In the genomic region with DNA sequence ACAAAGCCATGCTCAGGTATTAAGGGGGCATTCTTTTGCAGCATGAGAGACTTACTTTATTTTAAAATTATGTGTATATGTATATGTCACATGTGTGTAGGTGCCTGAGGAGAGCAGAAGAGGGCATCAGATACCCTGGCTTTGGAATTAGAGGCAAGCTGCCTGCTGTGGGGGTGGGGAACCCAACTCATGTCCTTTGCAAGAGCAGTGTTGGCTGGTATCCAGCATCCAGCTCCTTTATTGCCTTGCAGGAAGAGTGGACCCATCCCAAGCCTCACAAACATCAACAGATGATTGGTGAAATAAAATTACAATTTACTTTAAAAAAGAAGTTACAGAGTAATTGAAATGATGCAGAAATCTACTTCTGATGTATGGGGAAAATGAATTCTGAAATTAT, we compare ENCODE assay signal across 23 mouse cellular contexts. TPM values are rescaled to one million over a fixed set of nuclear protein-coding genes. Genes with fewer than 3 reads are reported as not detected.
DNase-seq lines count a peak whose midpoint lies in the region; ATAC-seq and TF ChIP-seq lines count a peak whose summit lies in the region.
"Had no signal": no experiment of that assay in that cellular context is flagged by ENCODE, and none has a peak within 500 bp of the region (broad histone marks: within the 10 kb centered on the region; RNA-seq: fewer than 3 reads in every experiment).

No protein-coding gene starts in this region.

- no peak overlapping the region for H3K4me3 ChIP-seq in forebrain, embryonic 14.5 days (ENCODE audit: low read depth, low read length)
- no peak overlapping the region for H3K4me3 ChIP-seq in forebrain, embryonic 11.5 days (ENCODE audit: low read depth, low read length)
- no peak overlapping the region for H3K4me3 ChIP-seq in midbrain, postnatal 0 days (ENCODE audit: low read depth, low read length)
- no peak overlapping the region for H3K4me3 ChIP-seq in midbrain, embryonic 13.5 days (replicated peaks)
- H3K4me3 ChIP-seq: embryonic facial prominence, embryonic 15.5 days; erythroblast, embryonic 14.5 days; forebrain, embryonic 10.5 days; heart, embryonic 12.5 days; hindbrain, embryonic 10.5 days; hindbrain, embryonic 15.5 days had no signal

- no peaks in the 10 kb centered on the region for H3K36me3 ChIP-seq in forebrain, embryonic 14.5 days (ENCODE audit: control insufficient read depth, insufficient read depth, low read length)
- no peaks in the 10 kb centered on the region for H3K36me3 ChIP-seq in forebrain, embryonic 11.5 days (ENCODE audit: control insufficient read depth, insufficient read depth, low read length)
- H3K36me3 ChIP-seq in midbrain, postnatal 0 days (ENCODE audit: insufficient read depth, low read length): no peaks in the 10 kb centered on the region
- no peaks in the 10 kb centered on the region for H3K36me3 ChIP-seq in midbrain, embryonic 13.5 days
- H3K36me3 ChIP-seq: embryonic facial prominence, embryonic 15.5 days; forebrain, embryonic 10.5 days; G1E; heart, embryonic 12.5 days; hindbrain, embryonic 10.5 days; hindbrain, embryonic 15.5 days had no signal

- H3K4me1 ChIP-seq in forebrain, embryonic 14.5 days (ENCODE audit: control insufficient read depth, insufficient read depth, low read length): no peaks in the 10 kb centered on the region
- H3K4me1 ChIP-seq in forebrain, embryonic 11.5 days (replicated peaks; ENCODE audit: control insufficient read depth, insufficient read depth, low read length): no peaks in the 10 kb centered on the region
- no peaks in the 10 kb centered on the region for H3K4me1 ChIP-seq in midbrain, postnatal 0 days (ENCODE audit: insufficient read depth, low read length)
- peaks cover 28% of the 10 kb centered on the region for H3K4me1 ChIP-seq in midbrain, embryonic 13.5 days (replicated peaks)
- H3K4me1 ChIP-seq: embryonic facial prominence, embryonic 15.5 days; heart, embryonic 12.5 days; hindbrain, embryonic 10.5 days had no signal

- H3K9ac ChIP-seq in forebrain, embryonic 14.5 days (ENCODE audit: low read length): no peak overlapping the region
- H3K9ac ChIP-seq in forebrain, embryonic 11.5 days (ENCODE audit: low read length): no peak overlapping the region
- no peak overlapping the region for H3K9ac ChIP-seq in midbrain, postnatal 0 days (replicated peaks; ENCODE audit: low read length, poor library complexity, severe bottlenecking)
- no peak overlapping the region for H3K9ac ChIP-seq in midbrain, embryonic 13.5 days (replicated peaks)
- H3K9ac ChIP-seq: embryonic facial prominence, embryonic 15.5 days; heart, embryonic 12.5 days; hindbrain, embryonic 15.5 days had no signal

- no peak for ATAC-seq in forebrain, embryonic 14.5 days
- no peak for ATAC-seq in forebrain, embryonic 11.5 days (replicated peaks; ENCODE audit: low FRiP score)
- no peak for ATAC-seq in midbrain, postnatal 0 days (ENCODE audit: low FRiP score)
- no peak for ATAC-seq in midbrain, embryonic 13.5 days
- ATAC-seq: CD4-positive, CD25-positive, alpha-beta regulatory T cell, adult 4 months; forebrain, embryonic 16.5 days; inflammation-experienced regulatory T-cells, adult 6 months had no signal

- no peak for TF ChIP-seq CTCF in midbrain, postnatal 0 days (IDR thresholded peaks at IDR 0.05)

- no peak overlapping the region for H3K4me2 ChIP-seq in forebrain, embryonic 14.5 days (ENCODE audit: low read length)
- H3K4me2 ChIP-seq in forebrain, embryonic 11.5 days (ENCODE audit: low read depth, low read length, severe bottlenecking): no peak overlapping the region
- H3K4me2 ChIP-seq in midbrain, postnatal 0 days (ENCODE audit: low read depth, low read length, poor library complexity, severe bottlenecking): no peak overlapping the region
- H3K4me2 ChIP-seq in midbrain, embryonic 13.5 days (replicated peaks): no peak overlapping the region
- H3K4me2 ChIP-seq: embryonic facial prominence, embryonic 15.5 days; heart, embryonic 12.5 days; hindbrain, embryonic 15.5 days had no signal

- H3K27me3 ChIP-seq in forebrain, embryonic 14.5 days (replicated peaks; ENCODE audit: control insufficient read depth, insufficient read depth, low read length): no peaks in the 10 kb centered on the region
- no peaks in the 10 kb centered on the region for H3K27me3 ChIP-seq in forebrain, embryonic 11.5 days (ENCODE audit: control insufficient read depth, insufficient read depth, low read length)
- no peaks in the 10 kb centered on the region for H3K27me3 ChIP-seq in midbrain, postnatal 0 days (ENCODE audit: insufficient read depth, low read length)
- no peaks in the 10 kb centered on the region for H3K27me3 ChIP-seq in midbrain, embryonic 13.5 days
- H3K27me3 ChIP-seq: embryonic facial prominence, embryonic 15.5 days; heart, embryonic 12.5 days; hindbrain, embryonic 15.5 days had no signal

- peak; percentile 12 for DNase-seq in adrenal gland, postnatal 25 days
- DNase-seq in adrenal gland, adult 2 months: no peak
- peak; percentile 45 for DNase-seq in forebrain, embryonic 14.5 days (ENCODE audit: low spot score)
- DNase-seq in forebrain, embryonic 11.5 days (ENCODE audit: low spot score): no peak
- peak; percentile 27 for DNase-seq in layer of hippocampus, adult 11-12 months (ENCODE audit: low spot score)
- no peak for DNase-seq in layer of hippocampus, adult 18-20 months (ENCODE audit: low spot score in 2 of 2)
- peak; percentile 47 for DNase-seq in midbrain, postnatal 0 days (ENCODE audit: low spot score)
- DNase-seq: adrenal gland, postnatal 10 days; B cell, adult 2 months; embryo, embryonic 11 days; gastrocnemius, postnatal 25 days had no signal

- no peak overlapping the region for H3K27ac ChIP-seq in forebrain, embryonic 14.5 days (ENCODE audit: low read depth, low read length)
- H3K27ac ChIP-seq in forebrain, embryonic 11.5 days (ENCODE audit: low read depth, low read length): no peak overlapping the region
- H3K27ac ChIP-seq in midbrain, postnatal 0 days (ENCODE audit: low read depth, low read length): no peak overlapping the region
- H3K27ac ChIP-seq in midbrain, embryonic 13.5 days: no peak overlapping the region
- H3K27ac ChIP-seq: embryonic facial prominence, embryonic 15.5 days; forebrain, embryonic 10.5 days; hindbrain, embryonic 10.5 days; hindbrain, embryonic 15.5 days had no signal

- H3K9me3 ChIP-seq in forebrain, embryonic 14.5 days (replicated peaks; ENCODE audit: control insufficient read depth, low read length): no peaks in the 10 kb centered on the region
- H3K9me3 ChIP-seq in forebrain, embryonic 11.5 days (ENCODE audit: control insufficient read depth, low read length): no peaks in the 10 kb centered on the region
- H3K9me3 ChIP-seq in midbrain, postnatal 0 days (ENCODE audit: low read length): no peaks in the 10 kb centered on the region
- H3K9me3 ChIP-seq in midbrain, embryonic 13.5 days: no peaks in the 10 kb centered on the region
- H3K9me3 ChIP-seq: embryonic facial prominence, embryonic 15.5 days; forebrain, embryonic 10.5 days; heart, embryonic 12.5 days; hindbrain, embryonic 10.5 days; hindbrain, embryonic 15.5 days had no signal

RNA-seq across cellular contexts. Expression of gene Unc79, which starts 36.7 kb away (rescaled TPM):
- 9.0 and 11.2 TPM in 2 replicates for total RNA-seq in adrenal gland, postnatal 25 days (2021)
- total RNA-seq in adrenal gland, adult 2 months (2021): 1 to 10 TPM; 4.4 to 8.1 TPM
- polyA plus RNA-seq in adrenal gland, adult 2 months (2012; rRNA removed): 1.5 and 3.7 TPM in 2 replicates
- 6.0 and 7.5 TPM in 2 replicates for polyA plus RNA-seq in forebrain, embryonic 14.5 days (2014; fragmentation: Nextera tagmentation; extraction: Ambion mirVana)
- 2.1 and 2.2 TPM in 2 replicates for polyA plus RNA-seq in forebrain, embryonic 11.5 days (2014; fragmentation: Nextera tagmentation; extraction: Ambion mirVana)
- total RNA-seq in layer of hippocampus, adult 18-20 months (2021): 10 to 100 TPM; 49.3 to 49.6 TPM
- 39.5 and 44.5 TPM in 2 replicates for total RNA-seq in midbrain, postnatal 0 days (2014; rRNA removed)
- 4.5 and 6.7 TPM in 2 replicates for polyA plus RNA-seq in midbrain, postnatal 0 days (2015; fragmentation: Nextera tagmentation; extraction: Ambion mirVana)
- polyA plus RNA-seq in midbrain, embryonic 13.5 days (2015; fragmentation: Nextera tagmentation; extraction: Ambion mirVana): 7.9 and 8.3 TPM in 2 replicates
- total RNA-seq: granulocyte monocyte progenitor cell, adult 5-6 weeks had no signal
- polyA plus RNA-seq: erythroblast, embryonic 14.5 days; G1E had no signal

Comparison
In these comparisons a context has a peak if more than half of its experiments do, and no peak if none do; other contexts are left out.
1. DNase-seq: peak in adrenal gland, postnatal 25 days (single experiment), forebrain, embryonic 14.5 days (single experiment), layer of hippocampus, adult 11-12 months (single experiment) and midbrain, postnatal 0 days (single experiment); none in adrenal gland, adult 2 months (single experiment), forebrain, embryonic 11.5 days (single experiment) and layer of hippocampus, adult 18-20 months (0 of 2).